Mouse (Mus musculus) lung, postnatal 0 days (tissue): ENCODE results near the gene Atg10.
"Not testable (repeated sequence)": the region's sequence is repeated elsewhere in the genome, so short reads cannot be mapped to it uniquely, and the experiment has no call there.

ENCODE experiments used
- CTCF ChIP-seq: IDR thresholded peaks from 2 replicates; pipeline ENCODE4 v1.5.1; 2016; ENCODE audit warnings: antibody characterized with exemption, mild to moderate bottlenecking
- EP300 ChIP-seq: IDR thresholded peaks from 2 replicates; pipeline ENCODE4 v1.6.1; 2016; ENCODE audit warnings: antibody characterized with exemption, mild to moderate bottlenecking, control low read depth

DNA sequence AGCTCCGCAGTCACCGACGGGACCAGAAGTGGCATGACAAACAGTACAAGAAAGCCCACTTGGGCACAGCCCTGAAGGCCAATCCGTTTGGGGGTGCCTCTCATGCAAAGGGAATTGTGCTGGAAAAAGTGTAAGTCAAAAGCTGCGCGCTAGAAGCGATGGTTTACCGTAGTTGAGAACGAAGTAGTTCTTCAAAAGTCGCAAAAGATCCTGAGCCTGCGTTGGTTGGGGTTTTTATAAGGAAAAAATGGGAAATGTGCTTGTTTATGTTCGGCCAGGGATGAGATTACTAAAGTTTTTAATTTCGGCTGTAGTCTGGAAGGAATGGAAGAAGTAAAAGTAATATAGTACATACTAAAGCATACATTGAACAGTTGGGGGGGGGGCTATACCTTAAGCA lies 300.2 kb downstream of the Atg10 start:
- TF ChIP-seq CTCF, EP300: not testable (repeated sequence)
